Mouse (Mus musculus) liver, postnatal 0 days (tissue): ENCODE measurements around the gene Ugt1a8.

Source experiments
- CTCF ChIP-seq: sonication (generic); IDR thresholded peaks from 2 replicates; pipeline ENCODE4 v1.5.1; 2016; ENCODE audit warnings: antibody characterized with exemption, low read depth
- EP300 ChIP-seq: IDR thresholded peaks from 2 replicates; pipeline ENCODE4 v1.6.1; 2016; ENCODE audit warnings: antibody characterized with exemption, low read depth, mild to moderate bottlenecking

GRCm38 (mm10) chr1:88137264-88137663, 49.7 kb downstream of the Ugt1a8 start:
- no peak for TF ChIP-seq CTCF
- no peak for TF ChIP-seq EP300
